Mouse (Mus musculus): Measurements from ENCODE around the gene 4930578G10Rik.

- TF ChIP-seq POLR2A (IDR thresholded peaks at IDR 0.05; ENCODE audit: borderline replicate concordance, extremely low read depth, low read depth, low read length) (no peak), CTCF (IDR thresholded peaks at IDR 0.05; ENCODE audit: insufficient read depth, low read length) (no peak)
Observed at GRCm38 (mm10) chr4:42868193-42868592, 132.8 kb downstream of the 4930578G10Rik start.

Measured in lung, adult 2 months (tissue).